Mouse (Mus musculus) brain, embryonic 14.5 days (tissue): ENCODE data around the gene Aspa.

Experiments used
- CTCF ChIP-seq: fragments of 200-500 bp; IDR thresholded peaks from 2 replicates; pipeline ENCODE4 v1.5.1; 2012; ENCODE audit warnings: inconsistent platforms, mild to moderate bottlenecking, moderate library complexity, borderline replicate concordance; ENCODE audit not compliant: insufficient read depth, insufficient read length; ENCODE audit errors: extremely low read depth
- POLR2A ChIP-seq: fragments of 200-500 bp; IDR thresholded peaks from 2 replicates; pipeline ENCODE4 v1.6.1; 2012; ENCODE audit warnings: mild to moderate bottlenecking, inconsistent platforms, borderline replicate concordance; ENCODE audit not compliant: poor library complexity, insufficient read depth, insufficient read length, severe bottlenecking; ENCODE audit errors: extremely low read depth

DNA sequence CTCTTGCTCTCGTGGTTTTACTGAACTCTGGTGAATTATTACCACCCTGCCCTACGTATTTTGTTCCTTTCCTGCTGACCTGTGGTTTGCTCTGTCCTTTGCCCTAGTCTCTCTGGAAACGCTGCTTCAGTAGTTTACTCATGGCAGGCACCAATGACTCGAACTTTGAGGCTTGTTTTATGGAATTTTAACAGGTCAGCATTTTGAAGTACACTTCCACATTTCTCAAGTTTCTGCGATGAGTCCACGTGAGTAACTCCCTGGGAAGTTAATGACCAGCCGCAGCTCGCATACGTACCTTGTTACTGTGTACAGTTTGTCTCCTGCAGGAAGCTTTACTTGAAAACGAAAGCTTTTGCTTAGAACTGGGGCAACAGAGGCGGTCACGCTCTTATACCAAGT, 2.9 kb downstream of the Aspa start:
- TF ChIP-seq CTCF (no peak), POLR2A (no peak)
